Mouse (Mus musculus) hindbrain, embryonic 15.5 days (tissue): Measurements from ENCODE around the gene Lrrc2. TPM values are rescaled to one million over a fixed set of nuclear protein-coding genes. Genes with fewer than 3 reads are reported as not detected.

ENCODE experiments used
- ATAC-seq: fragments of 200-750 bp; cut with Nextera tagmentation; 2 replicates; pipeline ENCODE4 v1.8.0; 2017; ENCODE audit warnings: low read depth, moderate number of reproducible peaks, moderate TSS enrichment; ENCODE audit not compliant: low FRiP score
- H3K27ac ChIP-seq: fragments of 300-500 bp; sonication (generic); replicated peaks from 2 replicates; pipeline ENCODE4 v1.5.1; 2015; ENCODE audit warnings: mild to moderate bottlenecking, inconsistent platforms
- H3K27me3 ChIP-seq: fragments of 300-500 bp; sonication (generic); 2 replicates; pipeline ENCODE4 v1.6.1; 2015; ENCODE audit warnings: control low read depth, inconsistent platforms
- H3K36me3 ChIP-seq: fragments of 300-500 bp; sonication (generic); 2 replicates; pipeline ENCODE4 v1.6.1; 2015; ENCODE audit warnings: control low read depth, inconsistent platforms
- H3K4me1 ChIP-seq: fragments of 300-500 bp; sonication (generic); replicated peaks from 2 replicates; pipeline ENCODE4 v1.6.1; 2015; ENCODE audit warnings: control low read depth, inconsistent platforms
- H3K4me2 ChIP-seq: fragments of 300-500 bp; sonication (generic); 2 replicates; pipeline ENCODE4 v1.6.1; 2015; ENCODE audit warnings: moderate library complexity, mild to moderate bottlenecking, inconsistent platforms
- H3K4me3 ChIP-seq: fragments of 300-500 bp; sonication (generic); 2 replicates; pipeline ENCODE4 v1.5.1; 2015; ENCODE audit warnings: mild to moderate bottlenecking, inconsistent platforms
- H3K9ac ChIP-seq: fragments of 300-500 bp; sonication (generic); 2 replicates; pipeline ENCODE4 v1.6.1; 2015; ENCODE audit warnings: inconsistent platforms
- H3K9me3 ChIP-seq: fragments of 300-500 bp; sonication (generic); 2 replicates; pipeline ENCODE4 v1.6.1; 2016; ENCODE audit warnings: control low read depth, inconsistent platforms
- WGBS: fragments of 180-500 bp; shearing (Covaris S2); methylation state at CpG from one replicate; pipeline ENCODE4 v1.1.7; 2015; 5-methylcytosine and 5-hydroxymethylcytosine counted together
- polyA plus RNA-seq: library from polyadenylated mRNA; unstranded; fragments of >200 nt; fragmentation: Nextera tagmentation; extraction: Ambion mirVana; gene quantifications from 2 replicates; pipeline ENCODE4 v1.2.1, GENCODE M21; 2015

Gene Lrrc2
- polyA plus RNA-seq, 1 experiment from 2014 or later, result 2.4 TPM

DNA sequence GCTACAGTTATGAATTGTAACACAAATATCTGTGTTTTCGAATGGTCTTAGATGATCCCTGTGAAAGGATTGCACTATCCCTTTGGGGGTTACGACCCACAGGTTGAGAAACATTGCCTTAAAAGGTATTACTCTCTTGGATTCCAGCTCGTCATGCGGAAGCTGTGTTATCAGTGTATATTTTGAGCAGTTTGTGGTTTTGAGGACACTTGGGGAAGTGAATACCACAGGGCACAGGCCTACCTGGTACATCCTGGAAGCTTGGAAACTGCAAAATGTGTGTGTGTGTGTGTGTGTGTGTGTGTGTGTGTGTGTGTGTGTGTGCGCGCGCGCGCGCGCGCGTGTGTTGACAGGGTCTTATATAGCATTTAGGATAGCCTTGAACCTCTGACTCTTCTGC is 521 bp downstream of the Lrrc2 start:
- H3K27me3 ChIP-seq, result peaks cover 5% of the 10 kb centered on the region; the same call in 1 of the 2 replicates
- peaks cover 8% of the 10 kb centered on the region for H3K4me1 ChIP-seq
- no peaks in the 10 kb centered on the region for H3K9me3 ChIP-seq
- 96% methylated on average over 13 of the region's 13 CpGs for WGBS
- no peak overlapping the region for H3K4me3 ChIP-seq
- no peak for ATAC-seq
- H3K27ac ChIP-seq, result no peak overlapping the region
- no peaks in the 10 kb centered on the region for H3K36me3 ChIP-seq
- H3K9ac ChIP-seq, result no peak overlapping the region
- H3K4me2 ChIP-seq, result no peak overlapping the region

DNA sequence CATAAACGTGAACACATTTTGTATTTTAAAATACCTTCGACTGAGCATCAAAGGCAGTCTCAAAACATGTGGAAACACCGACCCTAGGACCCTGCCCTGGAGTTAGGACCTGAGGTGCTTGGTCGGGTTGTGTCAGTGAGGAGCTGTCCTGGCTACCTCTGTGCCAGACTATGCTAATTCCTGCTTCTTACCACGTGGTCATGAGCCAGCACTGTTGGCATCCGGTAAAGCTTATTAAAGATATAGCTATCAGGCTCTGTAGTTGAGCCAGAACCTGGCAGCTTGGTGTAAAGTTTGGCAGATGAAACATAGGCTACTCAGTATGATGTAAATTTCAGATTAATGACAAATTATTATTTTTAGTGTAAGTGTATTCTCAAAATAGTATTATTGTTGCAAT is 1.1 kb downstream of the Lrrc2 start:
- no peak overlapping the region for H3K9ac ChIP-seq
- ATAC-seq, result no peak
- H3K36me3 ChIP-seq, result no peaks in the 10 kb centered on the region
- peaks cover 2% of the 10 kb centered on the region; the same call in 1 of the 2 replicates for H3K27me3 ChIP-seq
- H3K4me2 ChIP-seq, result no peak overlapping the region
- H3K27ac ChIP-seq, result no peak overlapping the region
- H3K4me3 ChIP-seq, result no peak overlapping the region
- no peaks in the 10 kb centered on the region for H3K9me3 ChIP-seq
- H3K4me1 ChIP-seq, result peaks cover 5% of the 10 kb centered on the region
- WGBS, result 60% methylated on average over 6 of the region's 6 CpGs

DNA sequence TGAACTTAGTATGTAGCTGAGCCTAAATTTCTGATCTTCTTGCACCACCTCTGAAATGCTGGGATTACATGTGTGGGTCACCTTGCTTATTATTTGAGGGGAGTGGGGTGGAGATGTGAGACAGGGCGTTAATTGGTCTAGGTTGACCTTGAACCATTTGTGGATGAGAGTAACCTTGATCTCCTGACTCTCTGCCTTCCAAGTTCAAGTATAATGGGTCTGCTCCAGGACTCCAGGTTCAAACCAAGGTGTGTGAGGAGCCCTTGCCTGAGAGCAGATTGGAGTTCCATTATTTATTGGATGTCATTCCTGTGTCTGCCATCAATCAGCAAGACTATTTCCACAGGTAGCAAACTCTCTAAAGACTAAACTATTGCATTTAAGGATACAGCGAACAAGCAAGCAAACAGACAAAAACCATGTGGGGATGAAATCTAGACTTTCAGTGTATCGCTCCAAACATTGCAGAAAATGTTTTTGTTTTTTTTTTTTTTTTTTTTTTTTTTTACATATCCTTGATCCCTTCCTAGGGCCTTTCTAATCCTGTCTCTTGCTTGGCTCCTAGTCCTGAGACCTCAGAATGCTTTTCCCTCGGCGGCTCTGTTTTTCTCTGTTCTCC is 1.7 kb downstream of the Lrrc2 start:
- no peaks in the 10 kb centered on the region for H3K27me3 ChIP-seq
- peak overlapping the region; percentile 60 for H3K9ac ChIP-seq
- H3K9me3 ChIP-seq, result no peaks in the 10 kb centered on the region
- H3K4me1 ChIP-seq, result peaks cover 5% of the 10 kb centered on the region
- 43% methylated on average over 5 of the region's 5 CpGs for WGBS
- peak overlapping the region; percentile 88 for H3K27ac ChIP-seq
- ATAC-seq, result no peak
- no peaks in the 10 kb centered on the region for H3K36me3 ChIP-seq
- peak overlapping the region; percentile 90 for H3K4me2 ChIP-seq
- H3K4me3 ChIP-seq, result peak overlapping the region; percentile 54

DNA sequence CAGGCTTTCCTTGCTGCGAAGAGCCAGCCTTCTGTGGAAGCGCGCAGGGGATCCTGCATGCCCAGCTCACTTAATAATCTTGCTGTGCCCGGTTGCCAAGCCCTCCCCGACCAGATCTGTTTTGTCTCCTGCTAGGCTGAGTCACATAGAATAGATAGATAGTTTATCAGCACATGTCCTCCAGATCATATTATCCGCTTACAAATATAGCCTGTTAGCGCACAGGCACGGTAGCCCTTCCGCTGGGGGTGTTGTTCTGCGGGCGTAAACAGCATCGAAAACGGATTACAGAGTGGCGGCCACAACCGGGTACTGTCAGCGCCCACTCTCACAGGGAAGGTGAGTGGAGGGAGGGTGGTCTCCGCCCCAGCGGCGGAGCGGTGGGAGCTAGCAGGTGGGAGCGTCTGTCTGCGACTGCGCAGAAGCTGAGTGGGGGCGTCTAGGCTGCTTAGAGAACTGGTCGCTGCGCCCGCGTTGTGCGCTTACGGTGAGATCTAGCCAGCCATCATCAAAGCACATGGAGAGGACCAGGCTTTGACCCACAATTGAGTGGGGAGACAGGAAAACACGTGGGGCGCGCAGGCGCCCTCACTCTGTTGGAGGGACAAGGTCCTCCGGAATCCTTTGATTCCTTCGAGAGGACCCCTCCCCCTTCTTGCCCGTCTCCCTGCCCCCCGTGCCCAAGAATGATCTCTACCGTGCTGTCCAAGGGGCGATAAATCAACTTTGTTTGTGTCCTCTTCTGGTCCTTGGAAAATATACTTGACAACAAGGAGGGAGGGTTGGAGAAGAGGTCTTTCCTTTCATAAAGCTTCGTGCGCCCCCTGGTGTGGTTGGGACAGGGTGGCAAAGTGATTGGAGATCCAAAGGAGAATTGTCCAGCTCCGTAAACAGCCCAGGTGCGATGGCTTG is 2.5 kb downstream of the Lrrc2 start:
- H3K36me3 ChIP-seq, result no peaks in the 10 kb centered on the region
- peak overlapping the region; percentile 90 for H3K4me2 ChIP-seq
- ATAC-seq, result peak; percentile 94
- H3K4me1 ChIP-seq, result peaks cover 5% of the 10 kb centered on the region
- H3K27ac ChIP-seq, result peak overlapping the region; percentile 88
- no peaks in the 10 kb centered on the region for H3K27me3 ChIP-seq
- 1% methylated on average over 44 of the region's 44 CpGs for WGBS
- no peaks in the 10 kb centered on the region for H3K9me3 ChIP-seq
- H3K9ac ChIP-seq, result peak overlapping the region; percentile 60
- H3K4me3 ChIP-seq, result peak overlapping the region; percentile 54

DNA sequence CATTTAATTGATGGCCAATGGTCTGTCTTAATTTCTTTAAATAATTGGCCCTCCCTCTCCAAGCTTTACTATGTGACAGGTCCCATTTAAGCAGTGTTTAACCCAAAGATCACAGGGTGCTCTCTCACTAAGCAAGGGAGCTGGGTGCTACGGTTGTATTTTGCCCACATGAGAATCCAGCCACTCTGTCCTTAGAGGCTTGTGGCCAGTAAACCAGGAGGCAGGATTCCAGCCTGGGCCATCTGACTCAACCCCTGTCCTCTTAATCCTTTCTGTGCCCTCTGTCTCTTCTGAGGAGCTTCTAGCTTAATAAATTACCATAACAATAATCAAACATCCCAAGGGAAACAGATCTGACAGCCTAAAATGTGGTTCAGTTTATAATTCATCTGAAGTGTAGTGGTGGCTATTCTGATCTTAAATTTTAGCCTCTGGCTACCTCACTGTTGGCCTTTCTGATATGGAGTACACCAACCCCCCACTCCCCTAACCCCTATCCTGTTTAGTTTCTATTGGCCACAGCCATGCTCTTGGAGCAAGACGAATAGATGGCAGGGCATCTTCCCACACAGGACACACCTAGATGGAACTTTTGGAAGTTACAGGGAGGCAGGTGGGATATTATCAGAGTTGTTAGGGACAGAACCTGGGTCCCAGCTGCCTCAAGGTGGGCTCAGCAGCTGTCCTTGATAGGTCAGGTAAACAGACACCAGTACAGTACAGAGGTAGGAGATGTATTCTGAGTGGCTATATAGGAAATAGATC is 3.5 kb downstream of the Lrrc2 start:
- Histone ChIP-seq H3K9ac (no peak overlapping the region), H3K4me1 (peaks cover 5% of the 10 kb centered on the region), H3K4me3 (peak overlapping the region; percentile 54), H3K27me3 (no peaks in the 10 kb centered on the region), H3K36me3 (no peaks in the 10 kb centered on the region), H3K4me2 (peak overlapping the region; percentile 90), H3K27ac (0 out of 2 replicates have a peak overlapping the region, but pooled peaks have one; percentile 88), H3K9me3 (no peaks in the 10 kb centered on the region)
- no peak for ATAC-seq
- 51% methylated on average over 2 of the region's 2 CpGs for WGBS

DNA sequence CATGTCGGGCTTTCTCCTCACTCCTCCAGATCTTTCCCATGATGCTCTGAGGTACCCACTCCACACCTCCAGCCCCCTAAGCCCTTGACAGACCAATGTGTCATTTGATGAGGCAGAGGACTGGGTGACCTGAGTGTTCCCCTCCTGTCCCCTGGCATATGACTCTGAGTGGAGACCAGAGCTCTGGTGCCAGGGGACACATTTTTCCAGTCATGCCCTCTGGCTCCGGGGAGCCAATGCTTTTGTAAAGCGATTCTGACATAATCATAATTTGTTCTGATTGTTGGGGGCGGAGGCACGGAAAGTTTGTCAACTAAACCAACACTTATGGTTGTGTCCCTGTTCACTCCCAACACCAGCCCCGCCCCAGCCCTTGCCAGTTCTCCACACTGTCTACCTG is 4.6 kb downstream of the Lrrc2 start:
- Histone ChIP-seq H3K9me3 (no peaks in the 10 kb centered on the region), H3K36me3 (no peaks in the 10 kb centered on the region), H3K27me3 (no peaks in the 10 kb centered on the region), H3K4me3 (no peak overlapping the region), H3K9ac (no peak overlapping the region), H3K4me1 (peaks cover 5% of the 10 kb centered on the region), H3K4me2 (no peak overlapping the region), H3K27ac (no peak overlapping the region)
- 86% methylated on average over 6 of the region's 6 CpGs for WGBS
- no peak for ATAC-seq

DNA sequence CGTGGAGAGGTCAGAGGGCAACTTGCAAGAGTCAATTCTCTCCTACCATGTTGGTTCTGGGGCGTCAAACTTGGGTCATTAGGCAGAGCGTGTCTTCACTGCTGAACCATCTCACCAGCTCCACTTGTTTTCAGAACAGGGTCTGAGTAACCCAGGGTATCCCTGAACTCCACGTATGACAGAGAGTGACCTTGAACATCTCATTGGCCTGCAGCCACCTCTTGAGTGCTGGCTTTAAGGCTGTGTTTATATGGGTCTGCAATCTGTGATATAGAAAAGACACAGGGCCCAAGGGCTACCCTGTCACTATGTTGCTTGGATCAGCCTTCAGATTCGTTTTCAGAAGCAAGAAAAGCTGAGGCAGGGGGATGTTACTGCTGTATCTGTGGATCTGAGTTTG is 8.3 kb downstream of the Lrrc2 start:
- Histone ChIP-seq H3K4me1 (no peaks in the 10 kb centered on the region), H3K27ac (no peak overlapping the region), H3K4me3 (no peak overlapping the region), H3K9ac (no peak overlapping the region), H3K9me3 (no peaks in the 10 kb centered on the region), H3K36me3 (no peaks in the 10 kb centered on the region), H3K27me3 (no peaks in the 10 kb centered on the region), H3K4me2 (no peak overlapping the region)
- ATAC-seq, result no peak
- 87% methylated on average over 5 of the region's 5 CpGs for WGBS

DNA sequence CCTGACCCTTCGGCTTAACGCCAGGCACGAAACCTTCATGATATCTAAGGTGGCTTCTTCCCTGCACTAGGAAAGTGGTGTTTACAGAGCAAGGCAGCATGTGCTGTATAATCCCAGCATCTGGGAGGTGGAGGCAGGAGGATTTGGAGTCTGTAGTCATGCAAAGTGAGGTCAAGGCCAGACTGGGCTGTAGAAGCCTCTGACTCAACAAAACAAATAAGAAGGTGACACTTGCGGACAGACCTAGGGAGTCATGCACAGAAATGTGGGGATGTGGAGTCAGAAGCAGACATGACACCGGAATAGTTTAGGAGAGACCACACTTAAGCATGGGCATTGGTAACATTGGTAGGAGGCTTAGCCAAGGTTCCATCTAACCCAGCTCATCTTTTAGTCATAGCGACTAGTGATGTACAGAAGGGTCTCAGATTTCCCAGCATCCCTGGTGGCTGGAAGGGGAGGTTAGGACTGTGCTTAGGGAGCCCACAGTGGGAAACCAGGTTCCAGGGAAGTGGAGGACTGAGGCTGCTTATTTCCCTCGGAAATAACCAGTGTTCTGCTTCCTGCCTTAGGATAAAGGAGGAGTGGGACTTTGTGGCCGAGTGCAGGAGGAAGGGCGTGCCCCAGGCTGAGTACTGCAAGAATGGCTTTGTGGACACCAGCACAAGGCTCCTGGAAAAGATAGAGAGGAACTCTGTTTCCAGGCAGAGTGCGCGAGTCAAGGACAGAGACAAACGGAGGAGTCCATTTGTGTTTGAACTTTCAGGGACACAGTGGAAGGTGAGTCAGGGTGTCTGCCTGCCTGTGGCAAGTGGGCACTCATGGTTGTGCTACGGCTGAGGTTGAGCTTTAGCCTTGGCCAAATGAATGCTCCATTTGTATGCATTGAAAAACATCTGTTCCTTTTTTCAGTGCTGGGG is 9.1 kb downstream of the Lrrc2 start:
- no peaks in the 10 kb centered on the region for H3K4me1 ChIP-seq
- no peak for ATAC-seq
- H3K36me3 ChIP-seq, result no peaks in the 10 kb centered on the region
- no peaks in the 10 kb centered on the region for H3K9me3 ChIP-seq
- no peak overlapping the region for H3K27ac ChIP-seq
- H3K27me3 ChIP-seq, result no peaks in the 10 kb centered on the region
- 88% methylated on average over 13 of the region's 13 CpGs for WGBS
- H3K4me2 ChIP-seq, result no peak overlapping the region
- H3K9ac ChIP-seq, result no peak overlapping the region
- no peak overlapping the region for H3K4me3 ChIP-seq

DNA sequence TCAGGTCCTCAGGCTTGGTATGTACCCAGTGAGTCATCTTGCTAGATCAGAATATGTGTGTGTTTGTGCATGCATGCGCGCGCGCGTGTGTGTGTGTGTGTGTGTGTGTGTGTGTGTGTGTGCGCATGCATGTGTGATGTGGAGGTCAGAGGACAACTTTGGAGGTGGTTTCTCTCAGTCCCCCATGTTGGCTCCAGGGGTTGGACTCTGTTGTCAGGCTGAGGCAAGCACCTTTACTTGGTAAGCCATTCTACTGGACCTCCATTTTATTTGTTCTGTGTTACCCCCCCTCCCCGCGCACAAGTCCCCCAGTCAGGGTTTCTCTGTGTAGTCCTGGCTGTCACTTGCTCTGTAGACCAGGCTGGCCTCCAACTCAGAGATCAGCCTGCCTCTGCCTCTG is 10.0 kb downstream of the Lrrc2 start:
- ATAC-seq, result no peak
- over 99% methylated on average over 8 of the region's 8 CpGs for WGBS

DNA sequence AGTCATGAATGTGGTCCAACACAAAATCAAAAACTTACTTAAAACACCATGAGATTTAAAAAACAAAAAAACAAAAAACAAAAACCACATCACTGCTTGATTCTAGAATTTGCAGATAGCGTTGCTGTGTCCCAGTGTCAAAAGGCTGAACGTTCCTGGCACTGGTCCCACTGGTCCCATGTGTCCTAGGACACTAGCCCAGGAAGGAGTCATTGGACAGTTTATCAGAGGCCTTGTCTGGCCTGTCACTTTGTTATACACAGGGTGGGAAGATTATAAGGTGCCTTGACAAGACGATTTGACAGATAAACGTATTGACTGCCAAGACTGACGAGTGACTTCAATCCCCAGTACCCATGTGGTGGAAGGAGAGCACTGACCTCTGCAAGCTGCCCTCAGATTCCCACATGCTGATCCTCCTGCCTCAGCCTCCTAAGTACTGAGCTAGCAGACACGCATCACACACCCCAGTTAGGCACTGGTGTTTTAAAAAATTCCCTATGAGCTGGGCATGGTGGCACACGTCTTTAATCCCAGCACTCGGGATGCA is 12.3 kb downstream of the Lrrc2 start:
- no peak overlapping the region for H3K9ac ChIP-seq
- no peaks in the 10 kb centered on the region for H3K4me1 ChIP-seq
- no peak overlapping the region for H3K27ac ChIP-seq
- no peaks in the 10 kb centered on the region for H3K9me3 ChIP-seq
- ATAC-seq, result no peak
- H3K4me2 ChIP-seq, result no peak overlapping the region
- H3K36me3 ChIP-seq, result no peaks in the 10 kb centered on the region
- 89% methylated on average over 8 of the region's 8 CpGs for WGBS
- H3K4me3 ChIP-seq, result no peak overlapping the region
- no peaks in the 10 kb centered on the region for H3K27me3 ChIP-seq

More for the DNA sequence above, 10.0 kb downstream of the Lrrc2 start:
- Histone ChIP-seq H3K9me3 (no peaks in the 10 kb centered on the region), H3K4me2 (no peak overlapping the region), H3K36me3 (no peaks in the 10 kb centered on the region), H3K27ac (no peak overlapping the region), H3K4me1 (no peaks in the 10 kb centered on the region), H3K4me3 (no peak overlapping the region), H3K27me3 (no peaks in the 10 kb centered on the region), H3K9ac (no peak overlapping the region)
